Mouse (Mus musculus): ENCODE measurements around the gene Frmpd3.
"Not testable (repeated sequence)": the region's sequence is repeated elsewhere in the genome, so short reads cannot be mapped to it uniquely, and the experiment has no call there.

Frmpd3 gene

GRCm38 (mm10) chrX:140341656-140342392 is at the start of gene Frmpd3:
Gene Frmpd3 (plus strand): TSS chrX:140342263.
- no peak for DNase-seq

GRCm38 (mm10) chrX:140303731-140304130 is 38.3 kb upstream of the Frmpd3 start:
- no peak for DNase-seq

- no peak for DNase-seq
These were observed 36.4 kb upstream of the Frmpd3 start for GRCm38 (mm10) chrX:140305652-140306051.

- no peak for DNase-seq
These were observed 24.1 kb upstream of the Frmpd3 start for GRCm38 (mm10) chrX:140317931-140318330.

GRCm38 (mm10) chrX:140319131-140319530 is 22.9 kb upstream of the Frmpd3 start:
- DNase-seq: no peak

GRCm38 (mm10) chrX:140320671-140321070 is 21.4 kb upstream of the Frmpd3 start:
- DNase-seq: not testable (repeated sequence)

- no peak for DNase-seq
These were observed 515 bp downstream of the Frmpd3 start for GRCm38 (mm10) chrX:140342393-140343163.

GRCm38 (mm10) chrX:140375628-140376027 is 33.6 kb downstream of the Frmpd3 start:
- no peak for DNase-seq

- no peak for DNase-seq
These were observed 57.9 kb downstream of the Frmpd3 start for GRCm38 (mm10) chrX:140399986-140400385.

- no peak for DNase-seq
These were observed 60.8 kb downstream of the Frmpd3 start for GRCm38 (mm10) chrX:140402904-140403303.

- no peak for DNase-seq
These were observed 64.0 kb downstream of the Frmpd3 start for GRCm38 (mm10) chrX:140406079-140406478.

- peak; percentile 1 for DNase-seq
These were observed 64.4 kb downstream of the Frmpd3 start for GRCm38 (mm10) chrX:140406501-140406900.

- DNase-seq: no peak
These were observed 65.5 kb downstream of the Frmpd3 start for GRCm38 (mm10) chrX:140407593-140407992.

GRCm38 (mm10) chrX:140418467-140418866 is 76.4 kb downstream of the Frmpd3 start:
- DNase-seq: no peak

GRCm38 (mm10) chrX:140427124-140427523 is 85.1 kb downstream of the Frmpd3 start:
- no peak for DNase-seq

GRCm38 (mm10) chrX:140428252-140428651 is 86.2 kb downstream of the Frmpd3 start:
- DNase-seq: peak; percentile 23

GRCm38 (mm10) chrX:140429985-140430384 is 87.9 kb downstream of the Frmpd3 start:
- DNase-seq: no peak

GRCm38 (mm10) chrX:140430506-140430905 is 88.4 kb downstream of the Frmpd3 start:
- no peak for DNase-seq

GRCm38 (mm10) chrX:140431981-140432380 is 89.9 kb downstream of the Frmpd3 start:
- DNase-seq: no peak

GRCm38 (mm10) chrX:140432786-140433185 is 90.7 kb downstream of the Frmpd3 start:
- DNase-seq: no peak

- DNase-seq: no peak
These were observed 95.8 kb downstream of the Frmpd3 start for GRCm38 (mm10) chrX:140437906-140438305.

- no peak for DNase-seq
These were observed 103.5 kb downstream of the Frmpd3 start for GRCm38 (mm10) chrX:140445551-140445950.

- DNase-seq: no peak
These were observed 108.0 kb downstream of the Frmpd3 start for GRCm38 (mm10) chrX:140450071-140450470.

- DNase-seq: peak; percentile 91
These were observed 114.2 kb downstream of the Frmpd3 start, which contains the start of gene Prps1 for GRCm38 (mm10) chrX:140456279-140456731. Gene Prps1 (plus strand): TSS chrX:140456613.

Measured in thymus, postnatal 25 days (tissue).